Mouse (Mus musculus) liver, embryonic 14.5 days (tissue): Measurements from ENCODE around the gene Lsm2.

Experiments used
- CTCF ChIP-seq: IDR thresholded peaks from 2 replicates; pipeline ENCODE4 v1.5.1; 2016; ENCODE audit warnings: antibody characterized with exemption, low read depth, control low read depth
- EP300 ChIP-seq: IDR thresholded peaks from 2 replicates; pipeline ENCODE4 v1.6.1; 2016; ENCODE audit warnings: antibody characterized with exemption, low read depth

GRCm38 (mm10) chr17:34996411-34997141 lies 14.9 kb downstream of the Lsm2 start:
- TF ChIP-seq CTCF (no peak), EP300 (no peak)
